Mouse (Mus musculus) CH12.LX (cell line): ENCODE measurements around the gene Gm7137. TPM values are rescaled to one million over a fixed set of nuclear protein-coding genes. Genes with fewer than 3 reads are reported as not detected.
"Not testable (repeated sequence)": the region's sequence is repeated elsewhere in the genome, so short reads cannot be mapped to it uniquely, and the experiment has no call there.

Experiments
- DNase-seq: peaks from one replicate; pipeline ENCODE4 v3.0.0-alpha.2; 2013; ENCODE audit errors: extremely low read depth
- H3K27ac ChIP-seq: 2 replicates; pipeline ENCODE4 v1.5.1; 2012; ENCODE audit warnings: low read depth, mild to moderate bottlenecking, control low read depth, moderate library complexity; ENCODE audit not compliant: insufficient read depth
- H3K27me3 ChIP-seq: replicated peaks from 2 replicates; pipeline ENCODE3; 2012; ENCODE audit warnings: inconsistent platforms
- H3K36me3 ChIP-seq, 2 experiments: replicated peaks in 1 of 2; 2 replicates each; pipeline versions ENCODE3 to v1.6.1; 2012; ENCODE audit warnings: inconsistent platforms in 1 of 2, low read length in 1 of 2, mild to moderate bottlenecking in 1 of 2, mixed read lengths in 1 of 2, moderate library complexity in 1 of 2; ENCODE audit not compliant: control insufficient read depth in 1 of 2, insufficient read depth in 1 of 2
- H3K4me1 ChIP-seq, 2 experiments: 2 replicates each; pipeline ENCODE4 v1.6.1; 2012; ENCODE audit warnings: inconsistent platforms in 1 of 2, moderate library complexity in 1 of 2; ENCODE audit not compliant: insufficient read depth in 2 of 2, control insufficient read depth in 1 of 2
- H3K4me2 ChIP-seq: 2 replicates; pipeline ENCODE4 v1.6.1; 2012; ENCODE audit warnings: low read depth, mild to moderate bottlenecking, control low read depth; ENCODE audit not compliant: poor library complexity, insufficient read depth, severe bottlenecking
- H3K4me3 ChIP-seq, 3 experiments: fragments of 150-350 bp in 1 of 3; sonication (generic) in 1 of 3; replicated peaks in 1 of 3; 2 replicates each; pipeline versions ENCODE3 to v1.5.1; 2011 to 2012; ENCODE audit warnings: low read depth in 2 of 3, low read length in 2 of 3, mild to moderate bottlenecking in 2 of 3, moderate library complexity in 2 of 3, control low read depth in 1 of 3, improper control_type of control experiment in 1 of 3, inconsistent platforms in 1 of 3, mixed read lengths in 1 of 3; ENCODE audit not compliant: poor library complexity in 1 of 3
- H3K79me2 ChIP-seq: replicated peaks from 2 replicates; pipeline ENCODE4 v1.6.1; 2012; ENCODE audit warnings: mild to moderate bottlenecking, moderate library complexity; ENCODE audit not compliant: control insufficient read depth, poor library complexity, insufficient read depth, severe bottlenecking; ENCODE audit errors: extremely low read depth
- H3K9ac ChIP-seq: 2 replicates; pipeline ENCODE4 v1.6.1; 2012; ENCODE audit warnings: low read depth, mild to moderate bottlenecking, control low read depth, moderate library complexity; ENCODE audit not compliant: insufficient read depth
- H3K9me3 ChIP-seq: replicated peaks from 2 replicates; pipeline ENCODE3; 2012; ENCODE audit warnings: low read length, inconsistent platforms, mixed read lengths
- BHLHE40 ChIP-seq: IDR thresholded peaks from 2 replicates; pipeline ENCODE4 v1.6.1; 2011; ENCODE audit warnings: mild to moderate bottlenecking, low read depth, low read length, improper control_type of control experiment
- CHD1 ChIP-seq: IDR thresholded peaks from 2 replicates; pipeline ENCODE4 v1.6.1; 2012; ENCODE audit warnings: low read depth, low read length, improper control_type of control experiment, inconsistent platforms
- CHD2 ChIP-seq: IDR thresholded peaks from 2 replicates; pipeline ENCODE4 v1.6.1; 2011; ENCODE audit warnings: low read length, improper control_type of control experiment
- ELF1 ChIP-seq: IDR thresholded peaks from 2 replicates; pipeline ENCODE4 v1.6.1; 2014; ENCODE audit warnings: low read depth, mild to moderate bottlenecking, inconsistent platforms, low read length, improper control_type of control experiment
- GABPA ChIP-seq: IDR thresholded peaks from 2 replicates; pipeline ENCODE4 v1.6.1; 2012; ENCODE audit warnings: low read depth, low read length, improper control_type of control experiment, inconsistent platforms; ENCODE audit not compliant: insufficient replicate concordance
- HCFC1 ChIP-seq: IDR thresholded peaks from 2 replicates; pipeline ENCODE4 v1.6.1; 2012; ENCODE audit warnings: low read depth, mild to moderate bottlenecking, inconsistent platforms, low read length, improper control_type of control experiment
- JUN ChIP-seq: IDR thresholded peaks from 2 replicates; pipeline ENCODE4 v1.6.1; 2011; ENCODE audit warnings: low read depth, mild to moderate bottlenecking, low read length, improper control_type of control experiment, moderate library complexity; ENCODE audit not compliant: insufficient read depth
- JUND ChIP-seq: conservative IDR thresholded peaks from 2 replicates; pipeline ENCODE4 v1.6.1; 2011; ENCODE audit warnings: low read depth, low read length, improper control_type of control experiment
- KAT2A ChIP-seq: IDR thresholded peaks from 2 replicates; pipeline ENCODE4 v1.6.1; 2012; ENCODE audit warnings: low read length, improper control_type of control experiment, inconsistent platforms; ENCODE audit not compliant: insufficient replicate concordance
- MAZ ChIP-seq: IDR thresholded peaks from 2 replicates; pipeline ENCODE4 v1.6.1; 2012; ENCODE audit warnings: low read depth, mild to moderate bottlenecking, inconsistent platforms, low read length, improper control_type of control experiment, moderate library complexity
- MEF2A ChIP-seq: IDR thresholded peaks from 2 replicates; pipeline ENCODE4 v1.6.1; 2014; ENCODE audit warnings: low read depth, mild to moderate bottlenecking, inconsistent platforms, low read length, improper control_type of control experiment, borderline replicate concordance
- MXI1 ChIP-seq: IDR thresholded peaks from 2 replicates; pipeline ENCODE4 v1.6.1; 2011; ENCODE audit warnings: mild to moderate bottlenecking, low read depth, low read length, improper control_type of control experiment
- MYC ChIP-seq: IDR thresholded peaks from 2 replicates; pipeline ENCODE4 v1.6.1; 2011; ENCODE audit warnings: low read depth, mild to moderate bottlenecking, improper control_type of control experiment, low read length
- NRF1 ChIP-seq: IDR thresholded peaks from 2 replicates; pipeline ENCODE4 v1.6.1; 2014; ENCODE audit warnings: low read depth, mild to moderate bottlenecking, inconsistent platforms, low read length, improper control_type of control experiment, moderate library complexity
- POLR2AphosphoS2 ChIP-seq: IDR thresholded peaks from 2 replicates; pipeline ENCODE4 v1.6.1; 2011; ENCODE audit warnings: low read depth, low read length, improper control_type of control experiment
- RCOR1 ChIP-seq: conservative IDR thresholded peaks from 2 replicates; pipeline ENCODE4 v1.6.1; 2012; ENCODE audit warnings: low read depth, mild to moderate bottlenecking, inconsistent platforms, low read length, improper control_type of control experiment
- SIN3A ChIP-seq: IDR thresholded peaks from 2 replicates; pipeline ENCODE4 v1.6.1; 2012; ENCODE audit warnings: low read length, improper control_type of control experiment, inconsistent platforms
- SMC3 ChIP-seq: IDR thresholded peaks from 2 replicates; pipeline ENCODE4 v1.6.1; 2011; ENCODE audit warnings: low read depth, low read length, improper control_type of control experiment
- TBP ChIP-seq: conservative IDR thresholded peaks from 2 replicates; pipeline ENCODE4 v1.6.1; 2011; ENCODE audit warnings: low read depth, low read length, improper control_type of control experiment
- TCF12 ChIP-seq: IDR thresholded peaks from 2 replicates; pipeline ENCODE4 v1.6.1; 2014; ENCODE audit warnings: low read depth, mild to moderate bottlenecking, inconsistent platforms, low read length, improper control_type of control experiment
- UBTF ChIP-seq: IDR thresholded peaks from 2 replicates; pipeline ENCODE4 v1.6.1; 2012; ENCODE audit warnings: low read depth, mild to moderate bottlenecking, inconsistent platforms, low read length, improper control_type of control experiment, moderate library complexity
- USF2 ChIP-seq: conservative IDR thresholded peaks from 2 replicates; pipeline ENCODE4 v1.6.1; 2011; ENCODE audit warnings: low read depth, low read length, improper control_type of control experiment
- ZMIZ1 ChIP-seq: IDR thresholded peaks from 2 replicates; pipeline ENCODE4 v1.6.1; 2012; ENCODE audit warnings: low read depth, mild to moderate bottlenecking, inconsistent platforms, low read length, improper control_type of control experiment
- ZNF384 ChIP-seq: IDR thresholded peaks from 2 replicates; pipeline ENCODE4 v1.6.1; 2012; ENCODE audit warnings: low read depth, low read length, improper control_type of control experiment, inconsistent platforms
- dilution Hi-C: fragments of 300-500 bp; cut with MboI; formaldehyde crosslinking; loops from 2 replicates; pipeline ENCODE4 v1.14.3; 2020; ENCODE audit warnings: low sequenced_read_pairs; ENCODE audit not compliant: extremely low pct_unique_long_range_greater_than_20kb, extremely low pct_ligation_motif_present
- in situ Hi-C: fragments of 300-500 bp; cut with MboI; formaldehyde crosslinking; loops from 3 replicates; pipeline ENCODE4 v1.14.3; 2019; ENCODE audit warnings: low sequenced_read_pairs, low pct_ligation_motif_present, low pct_unique_long_range_greater_than_20kb, mixed read lengths
- polyA plus RNA-seq: library from polyadenylated mRNA; unstranded; fragments of >175 nt; gene quantifications from 2 replicates; pipeline ENCODE4 v1.2.1, GENCODE M21; 2012; ENCODE audit warnings: low read depth; ENCODE audit not compliant: insufficient read length
- total RNA-seq, 2 experiments: library from RNA; depleted of rRNA; stranded (reverse); fragments of 300-350 nt in 1 of 2; fragments of >200 nt in 1 of 2; gene quantifications; 2 replicates each; pipeline ENCODE4 v1.2.3; 2012 to 2014

Gene Gm7137
- total and polyA plus RNA-seq, 3 experiments: not detected

DNA sequence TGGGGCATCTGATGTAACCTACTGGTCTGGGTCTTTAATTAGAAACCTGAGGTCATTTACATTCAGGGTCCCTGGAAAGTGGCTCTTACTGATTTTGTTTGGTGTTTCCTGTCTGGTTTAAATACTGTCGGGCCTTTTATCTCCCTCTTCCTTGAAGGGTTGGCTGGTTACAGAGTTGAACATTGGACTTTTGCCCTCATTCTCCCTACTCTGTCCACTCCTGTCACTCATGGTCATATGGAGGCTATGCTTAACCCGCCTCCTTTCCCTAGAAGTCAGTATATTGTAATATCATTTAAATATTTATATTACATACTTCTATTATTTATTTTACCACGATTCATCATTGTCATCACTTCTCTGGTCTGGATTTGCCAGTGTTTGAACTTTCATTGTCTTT is 16.1 kb upstream of the Gm7137 start:
- dilution Hi-C loops: no loop called here
- Histone ChIP-seq H3K4me3 (no peak overlapping the region), H3K9me3 (peaks cover 4% of the 10 kb centered on the region), H3K27me3 (peaks cover 45% of the 10 kb centered on the region), H3K27ac (no peak overlapping the region), H3K4me2 (no peak overlapping the region), H3K79me2 (no peaks in the 10 kb centered on the region), H3K36me3 (no peaks in the 10 kb centered on the region), H3K9ac (no peak overlapping the region), H3K4me1 (no peaks in the 10 kb centered on the region)
- DNase-seq: no peak
- TF ChIP-seq GABPA: no peak
- no peak for TF ChIP-seq SMC3
- no peak for TF ChIP-seq ELF1
- TF ChIP-seq HCFC1: no peak
- no peak for TF ChIP-seq BHLHE40
- no peak for TF ChIP-seq USF2
- TF ChIP-seq ZNF384: no peak
- TF ChIP-seq RCOR1: no peak
- TF ChIP-seq NRF1: no peak
- no peak for TF ChIP-seq CHD2
- TF ChIP-seq SIN3A: no peak
- no peak for TF ChIP-seq ZMIZ1
- no peak for TF ChIP-seq UBTF
- TF ChIP-seq POLR2AphosphoS2: no peak
- TF ChIP-seq MXI1: no peak
- TF ChIP-seq JUN: no peak
- in situ Hi-C loops: no loop called here

GRCm38 (mm10) chr10:77798921-77799508 is 11.0 kb upstream of the Gm7137 start, which contains the start of gene Gm19668:
TSS of gene Gm19668 (minus strand) at chr10:77799133.
- H3K79me2 ChIP-seq: no peaks in the 10 kb centered on the region
- no peaks in the 10 kb centered on the region for H3K36me3 ChIP-seq
- no peak within 1 kb of the TSS for H3K27ac ChIP-seq
- H3K9me3 ChIP-seq: no peaks in the 10 kb centered on the region
- no peak within 1 kb of the TSS for H3K4me3 ChIP-seq
- H3K4me2 ChIP-seq: no peak within 1 kb of the TSS
- peaks cover 70% of the 10 kb centered on the region for H3K27me3 ChIP-seq
- no peak for TF ChIP-seq MAZ
- TF ChIP-seq TCF12: no peak
- TF ChIP-seq POLR2AphosphoS2: no peak
- no peak for TF ChIP-seq SMC3
- no peak for TF ChIP-seq ZNF384
- TF ChIP-seq TBP: no peak
- no peak for TF ChIP-seq KAT2A
- TF ChIP-seq USF2: no peak
- no peak for TF ChIP-seq NRF1
- no peak for TF ChIP-seq JUND
- TF ChIP-seq JUN: no peak
- TF ChIP-seq ELF1: no peak
- no peak for TF ChIP-seq MEF2A
- no peak for TF ChIP-seq MYC
- TF ChIP-seq CHD1: no peak
- no peaks in the 10 kb centered on the region for H3K4me1 ChIP-seq
- in situ Hi-C loops (no loop called here), dilution Hi-C loops (no loop called here)
- DNase-seq: no peak
- H3K9ac ChIP-seq: no peak within 1 kb of the TSS

DNA sequence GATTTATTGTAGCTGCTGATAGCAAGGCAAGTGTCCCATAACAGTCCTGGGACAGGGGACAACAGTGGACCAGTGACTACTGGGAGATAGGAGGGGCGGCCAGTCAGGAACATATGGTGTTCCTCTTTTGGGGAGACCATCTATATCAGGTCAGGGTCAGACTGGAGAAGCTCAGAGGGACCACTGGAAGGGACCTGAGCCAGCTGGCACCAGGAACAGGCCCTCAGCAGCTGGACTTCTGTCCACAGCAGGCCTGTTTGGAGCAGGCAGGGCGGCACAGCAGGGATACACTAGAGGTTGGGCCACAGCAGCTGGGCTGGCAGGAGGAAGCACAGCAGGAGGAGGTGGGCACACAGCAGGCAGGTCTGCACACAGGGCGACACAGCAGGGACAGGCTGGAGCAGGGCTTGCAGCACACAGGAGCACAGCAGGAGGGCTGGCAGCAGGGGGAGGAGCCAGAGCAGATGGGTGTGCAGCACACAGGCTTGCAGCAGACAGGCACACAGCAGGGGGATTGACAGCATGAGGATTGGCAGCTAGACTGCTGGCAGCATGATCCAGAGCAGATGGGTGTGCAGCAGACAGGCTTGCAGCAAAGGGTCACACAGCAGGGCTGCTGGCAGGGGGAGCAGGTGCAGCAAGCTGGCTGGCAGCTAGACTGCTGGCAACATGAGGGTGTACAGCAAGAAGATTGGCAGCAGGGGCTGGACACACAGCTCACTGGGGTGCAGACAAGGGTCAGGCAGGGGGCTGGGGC is 10.3 kb upstream of the Gm7137 start:
- dilution Hi-C loops, H3K27ac ChIP-seq, H3K79me2 ChIP-seq, in situ Hi-C loops, DNase-seq, H3K9me3 ChIP-seq, H3K36me3 ChIP-seq, H3K4me3 ChIP-seq, H3K9ac ChIP-seq, H3K4me1 ChIP-seq, H3K4me2 ChIP-seq: not testable (repeated sequence)
- peaks cover 71% of the 10 kb centered on the region for H3K27me3 ChIP-seq
